Mouse (Mus musculus) testis, adult 2 months (tissue): ENCODE data around the gene Cacna1a.

Experiments
- CTCF ChIP-seq: fragments of 200-500 bp; IDR thresholded peaks from 2 replicates; pipeline ENCODE4 v1.5.1; 2012; ENCODE audit warnings: low read depth, mild to moderate bottlenecking, inconsistent platforms, low read length, moderate library complexity; ENCODE audit not compliant: control insufficient read depth, insufficient read depth, insufficient replicate concordance
- POLR2A ChIP-seq: fragments of 200-500 bp; IDR thresholded peaks from 2 replicates; pipeline ENCODE4 v1.6.1; 2012; ENCODE audit warnings: low read depth, mild to moderate bottlenecking, inconsistent platforms, low read length, moderate library complexity; ENCODE audit not compliant: control insufficient read depth

DNA sequence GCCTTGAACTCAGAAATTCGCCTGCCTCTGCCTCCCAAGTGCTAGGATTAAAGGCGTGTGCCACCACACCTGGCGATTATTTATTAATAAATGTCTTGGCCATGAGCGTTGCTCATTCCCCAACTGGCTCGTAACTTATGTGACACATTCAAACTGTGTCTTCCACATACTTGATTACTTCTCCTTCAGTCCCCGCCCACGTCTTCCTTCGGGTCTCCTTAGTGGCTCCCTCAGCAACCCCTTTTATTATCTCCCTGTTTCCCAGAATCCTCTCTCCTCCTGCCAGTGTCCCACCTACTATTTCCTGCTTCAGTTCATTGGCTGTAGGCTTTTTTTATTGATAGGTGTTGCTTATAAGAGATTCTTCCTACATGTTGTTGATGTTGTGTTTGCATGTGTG is 180.5 kb downstream of the Cacna1a start:
- TF ChIP-seq CTCF (no peak), POLR2A (no peak)
